Mouse (Mus musculus) lung, adult 2 months (tissue): ENCODE results near the gene Sf3a2.

Experiments used
- CTCF ChIP-seq: fragments of 200-500 bp; IDR thresholded peaks from 2 replicates; pipeline ENCODE4 v1.5.1; 2011; ENCODE audit warnings: mild to moderate bottlenecking, low read length, control low read depth; ENCODE audit not compliant: insufficient read depth
- POLR2A ChIP-seq: fragments of 200-500 bp; IDR thresholded peaks from 2 replicates; pipeline ENCODE4 v1.6.1; 2011; ENCODE audit warnings: low read depth, mild to moderate bottlenecking, control low read depth, low read length, borderline replicate concordance; ENCODE audit errors: extremely low read depth

DNA sequence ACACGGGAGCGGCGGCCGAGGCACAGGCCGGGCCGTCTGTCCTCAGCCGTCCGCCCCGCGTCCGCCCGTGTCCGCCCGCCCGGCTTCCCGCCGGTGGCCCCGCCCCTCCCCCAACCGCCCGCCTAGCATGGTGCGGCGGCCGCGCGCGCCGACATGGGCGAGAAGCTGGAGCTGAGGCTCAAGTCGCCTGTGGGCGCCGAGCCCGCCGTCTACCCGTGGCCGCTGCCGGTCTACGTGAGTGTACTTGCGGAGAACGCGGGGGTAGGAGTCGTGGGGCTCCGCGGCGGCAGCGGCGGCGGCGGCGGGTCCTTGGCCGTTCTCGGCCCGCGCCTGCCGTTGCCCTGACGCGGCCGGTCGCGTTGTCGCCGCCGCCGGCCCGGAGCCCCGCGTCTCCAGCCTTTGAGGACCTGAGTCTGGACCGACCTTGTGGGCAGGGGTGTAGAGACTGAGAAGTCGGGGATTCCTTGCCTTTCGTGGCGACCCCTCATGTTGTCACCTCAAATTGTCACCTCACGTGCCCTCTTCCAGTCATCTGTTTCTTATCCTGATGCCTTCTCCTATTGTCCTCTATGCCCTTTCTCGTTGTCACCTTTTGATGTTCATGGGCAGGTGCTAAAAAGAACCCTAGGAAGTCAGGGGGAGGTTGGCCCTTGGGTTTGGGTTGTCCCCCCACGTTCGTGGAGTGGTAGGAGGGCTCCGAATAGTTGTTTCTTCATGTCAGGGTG lies 42.5 kb upstream of the Sf3a2 start:
- no peak for TF ChIP-seq CTCF
- TF ChIP-seq POLR2A = no peak
